Mouse (Mus musculus): ENCODE measurements around the gene Gripap1.
"Not testable (repeated sequence)": the region's sequence is repeated elsewhere in the genome, so short reads cannot be mapped to it uniquely, and the experiment has no call there.

The Gripap1 gene

GRCm38 (mm10) chrX:7789542-7790136 is at the start of gene Gripap1:
Gene Gripap1 (plus strand): TSS chrX:7789765.
- peak; percentile 65 for DNase-seq (ENCODE audit: low spot score)

GRCm38 (mm10) chrX:7740082-7740819 is 49.3 kb upstream of the Gripap1 start:
- DNase-seq (ENCODE audit: low spot score) = no peak

- no peak for DNase-seq (ENCODE audit: low spot score)
These were observed 48.5 kb upstream of the Gripap1 start for GRCm38 (mm10) chrX:7741103-7741502.

- no peak for DNase-seq (ENCODE audit: low spot score)
These were observed 46.1 kb upstream of the Gripap1 start for GRCm38 (mm10) chrX:7743470-7743869.

GRCm38 (mm10) chrX:7744940-7745339 is 44.6 kb upstream of the Gripap1 start:
- no peak for DNase-seq (ENCODE audit: low spot score)

- no peak for DNase-seq (ENCODE audit: low spot score)
These were observed 44.1 kb upstream of the Gripap1 start for GRCm38 (mm10) chrX:7745429-7745828.

GRCm38 (mm10) chrX:7750432-7751116 is 39.0 kb upstream of the Gripap1 start, which contains the start of gene Ccdc120:
Gene Ccdc120 (minus strand): TSS chrX:7750905.
- DNase-seq (ENCODE audit: low spot score) = no peak

GRCm38 (mm10) chrX:7753627-7754026 is 35.9 kb upstream of the Gripap1 start:
- DNase-seq (ENCODE audit: low spot score) = not testable (repeated sequence)

- DNase-seq (ENCODE audit: low spot score) = peak; percentile 56
These were observed 27.2 kb upstream of the Gripap1 start, which contains the start of gene Tfe3 for GRCm38 (mm10) chrX:7762137-7762920. Gene Tfe3 (plus strand): TSS chrX:7762560.

GRCm38 (mm10) chrX:7762921-7763197 is 26.7 kb upstream of the Gripap1 start:
- DNase-seq (ENCODE audit: low spot score) = no peak

- no peak for DNase-seq (ENCODE audit: low spot score)
These were observed 25.8 kb upstream of the Gripap1 start for GRCm38 (mm10) chrX:7763631-7764393.

GRCm38 (mm10) chrX:7764657-7765280 is 24.8 kb upstream of the Gripap1 start:
- DNase-seq (ENCODE audit: low spot score) = no peak

GRCm38 (mm10) chrX:7765281-7765670 is 24.3 kb upstream of the Gripap1 start:
- DNase-seq (ENCODE audit: low spot score) = no peak

- no peak for DNase-seq (ENCODE audit: low spot score)
These were observed 23.8 kb upstream of the Gripap1 start for GRCm38 (mm10) chrX:7765764-7766163.

GRCm38 (mm10) chrX:7769302-7770017 is 20.1 kb upstream of the Gripap1 start:
- no peak for DNase-seq (ENCODE audit: low spot score)

GRCm38 (mm10) chrX:7772766-7773165 is 16.8 kb upstream of the Gripap1 start:
- no peak for DNase-seq (ENCODE audit: low spot score)

GRCm38 (mm10) chrX:7775501-7776205 is 13.9 kb upstream of the Gripap1 start:
- DNase-seq (ENCODE audit: low spot score) = no peak

GRCm38 (mm10) chrX:7776329-7777082 is 13.1 kb upstream of the Gripap1 start:
- DNase-seq (ENCODE audit: low spot score) = no peak

Data from layer of hippocampus, adult 9-10 months (tissue).